Mouse (Mus musculus): ENCODE data around the gene Xntrpc. TPM values are rescaled to one million over a fixed set of nuclear protein-coding genes. Genes with fewer than 3 reads are reported as not detected.
A peak's percentile ranks its signal among the peaks of the same experiment; 100 is the strongest.

Gene Xntrpc
- polyA plus RNA-seq, 1 experiment = not detected

GRCm38 (mm10) chr7:102064655-102065045, 863 bp upstream of the Xntrpc start:
- H3K4me3 ChIP-seq (replicated peaks) = peak overlapping the region; percentile 86
- TF ChIP-seq TAL1 (IDR thresholded peaks at IDR 0.05; ENCODE audit: low read length) (no peak), GATA1 (IDR thresholded peaks at IDR 0.05; ENCODE audit: low read length) (no peak)
- H3K9me3 ChIP-seq (ENCODE audit: control insufficient read depth, low read length) = no peaks in the 10 kb centered on the region
- peaks cover 52% of the 10 kb centered on the region for H3K4me1 ChIP-seq (ENCODE audit: control insufficient read depth)
- peaks cover 26% of the 10 kb centered on the region for H3K36me3 ChIP-seq (ENCODE audit: control insufficient read depth)
- no peaks in the 10 kb centered on the region for H3K27me3 ChIP-seq (ENCODE audit: control insufficient read depth)

GRCm38 (mm10) chr7:102066363-102066762, 850 bp downstream of the Xntrpc start:
- peaks cover 37% of the 10 kb centered on the region for H3K36me3 ChIP-seq (ENCODE audit: control insufficient read depth)
- H3K4me3 ChIP-seq (replicated peaks) = peak overlapping the region; percentile 86
- peaks cover 47% of the 10 kb centered on the region for H3K4me1 ChIP-seq (ENCODE audit: control insufficient read depth)
- H3K27me3 ChIP-seq (ENCODE audit: control insufficient read depth) = no peaks in the 10 kb centered on the region
- TF ChIP-seq GATA1 (IDR thresholded peaks at IDR 0.05; ENCODE audit: low read length) (no peak), TAL1 (IDR thresholded peaks at IDR 0.05; ENCODE audit: low read length) (no peak)
- no peaks in the 10 kb centered on the region for H3K9me3 ChIP-seq (ENCODE audit: control insufficient read depth, low read length)

- peaks cover 96% of the 10 kb centered on the region for H3K36me3 ChIP-seq (ENCODE audit: control insufficient read depth)
- TF ChIP-seq GATA1 (IDR thresholded peaks at IDR 0.05; ENCODE audit: low read length) = no peak
- no peak for TF ChIP-seq TAL1 (IDR thresholded peaks at IDR 0.05; ENCODE audit: low read length)
- H3K4me1 ChIP-seq (ENCODE audit: control insufficient read depth) = no peaks in the 10 kb centered on the region
- no peaks in the 10 kb centered on the region for H3K27me3 ChIP-seq (ENCODE audit: control insufficient read depth)
- H3K4me3 ChIP-seq (replicated peaks) = no peak overlapping the region
- H3K9me3 ChIP-seq (ENCODE audit: control insufficient read depth, low read length) = no peaks in the 10 kb centered on the region
Observed at GRCm38 (mm10) chr7:102076714-102077296, 11.3 kb downstream of the Xntrpc start.

- peaks cover 96% of the 10 kb centered on the region for H3K36me3 ChIP-seq (ENCODE audit: control insufficient read depth)
- no peaks in the 10 kb centered on the region for H3K4me1 ChIP-seq (ENCODE audit: control insufficient read depth)
- no peaks in the 10 kb centered on the region for H3K27me3 ChIP-seq (ENCODE audit: control insufficient read depth)
- no peaks in the 10 kb centered on the region for H3K9me3 ChIP-seq (ENCODE audit: control insufficient read depth, low read length)
- no peak overlapping the region for H3K4me3 ChIP-seq (replicated peaks)
- TF ChIP-seq GATA1 (IDR thresholded peaks at IDR 0.05; ENCODE audit: low read length) (no peak), TAL1 (IDR thresholded peaks at IDR 0.05; ENCODE audit: low read length) (no peak)
Observed at GRCm38 (mm10) chr7:102078517-102078916, 13.0 kb downstream of the Xntrpc start.

- H3K9me3 ChIP-seq (ENCODE audit: control insufficient read depth, low read length) = no peaks in the 10 kb centered on the region
- no peak for TF ChIP-seq TAL1 (IDR thresholded peaks at IDR 0.05; ENCODE audit: low read length)
- TF ChIP-seq GATA1 (IDR thresholded peaks at IDR 0.05; ENCODE audit: low read length) = no peak
- H3K36me3 ChIP-seq (ENCODE audit: control insufficient read depth) = peaks cover 98% of the 10 kb centered on the region
- H3K27me3 ChIP-seq (ENCODE audit: control insufficient read depth) = no peaks in the 10 kb centered on the region
- H3K4me1 ChIP-seq (ENCODE audit: control insufficient read depth) = no peaks in the 10 kb centered on the region
- H3K4me3 ChIP-seq (replicated peaks) = no peak overlapping the region
Observed at GRCm38 (mm10) chr7:102080311-102080710, 14.8 kb downstream of the Xntrpc start.

GRCm38 (mm10) chr7:102081784-102082183, 16.3 kb downstream of the Xntrpc start:
- H3K4me1 ChIP-seq (ENCODE audit: control insufficient read depth) = no peaks in the 10 kb centered on the region
- no peaks in the 10 kb centered on the region for H3K9me3 ChIP-seq (ENCODE audit: control insufficient read depth, low read length)
- TF ChIP-seq GATA1 (IDR thresholded peaks at IDR 0.05; ENCODE audit: low read length) (no peak), TAL1 (IDR thresholded peaks at IDR 0.05; ENCODE audit: low read length) (no peak)
- H3K4me3 ChIP-seq (replicated peaks) = no peak overlapping the region
- H3K36me3 ChIP-seq (ENCODE audit: control insufficient read depth) = peaks cover 91% of the 10 kb centered on the region
- H3K27me3 ChIP-seq (ENCODE audit: control insufficient read depth) = no peaks in the 10 kb centered on the region

- H3K4me3 ChIP-seq (replicated peaks) = no peak within 1 kb of the TSS
- H3K27me3 ChIP-seq (ENCODE audit: control insufficient read depth) = no peaks in the 10 kb centered on the region
- H3K36me3 ChIP-seq (ENCODE audit: control insufficient read depth) = peaks cover 81% of the 10 kb centered on the region
- TF ChIP-seq TAL1 (IDR thresholded peaks at IDR 0.05; ENCODE audit: low read length) = no peak
- no peak for TF ChIP-seq GATA1 (IDR thresholded peaks at IDR 0.05; ENCODE audit: low read length)
- H3K4me1 ChIP-seq (ENCODE audit: control insufficient read depth) = no peaks in the 10 kb centered on the region
- no peaks in the 10 kb centered on the region for H3K9me3 ChIP-seq (ENCODE audit: control insufficient read depth, low read length)
Observed at GRCm38 (mm10) chr7:102082816-102083215, 17.3 kb downstream of the Xntrpc start, which contains the start of gene Trpc2. Gene Trpc2 (plus strand): TSS chr7:102083116.

GRCm38 (mm10) chr7:102084041-102084696, 18.7 kb downstream of the Xntrpc start:
- TF ChIP-seq TAL1 (IDR thresholded peaks at IDR 0.05; ENCODE audit: low read length) = no peak
- no peak for TF ChIP-seq GATA1 (IDR thresholded peaks at IDR 0.05; ENCODE audit: low read length)
- Histone ChIP-seq H3K27me3 (ENCODE audit: control insufficient read depth) (no peaks in the 10 kb centered on the region), H3K4me1 (ENCODE audit: control insufficient read depth) (no peaks in the 10 kb centered on the region), H3K9me3 (ENCODE audit: control insufficient read depth, low read length) (no peaks in the 10 kb centered on the region), H3K4me3 (replicated peaks) (no peak overlapping the region), H3K36me3 (ENCODE audit: control insufficient read depth) (peaks cover 68% of the 10 kb centered on the region)

- Histone ChIP-seq H3K4me1 (ENCODE audit: control insufficient read depth) (no peaks in the 10 kb centered on the region), H3K4me3 (replicated peaks) (no peak overlapping the region), H3K36me3 (ENCODE audit: control insufficient read depth) (peaks cover 36% of the 10 kb centered on the region), H3K9me3 (ENCODE audit: control insufficient read depth, low read length) (no peaks in the 10 kb centered on the region), H3K27me3 (ENCODE audit: control insufficient read depth) (no peaks in the 10 kb centered on the region)
- TF ChIP-seq GATA1 (IDR thresholded peaks at IDR 0.05; ENCODE audit: low read length) (no peak), TAL1 (IDR thresholded peaks at IDR 0.05; ENCODE audit: low read length) (no peak)
Observed at GRCm38 (mm10) chr7:102087336-102087735, 21.8 kb downstream of the Xntrpc start.
